Comparison of ENCODE assay signal across 13 mouse cellular contexts in genomic region chr2:92747406-92747805, GRCm38 (mm10).
DNase-seq lines count a peak whose midpoint lies in the region; ATAC-seq and TF ChIP-seq lines count a peak whose summit lies in the region.
"Had no signal": no experiment of that assay in that cellular context is flagged by ENCODE, and none has a peak within 500 bp of the region (broad histone marks: within the 10 kb centered on the region; RNA-seq: fewer than 3 reads in every experiment).

No protein-coding gene starts in this region.

- WGBS in forebrain, embryonic 14.5 days = 77% methylated on average over 2 of the region's 2 CpGs

- H3K4me1 ChIP-seq in forebrain, embryonic 14.5 days (ENCODE audit: control insufficient read depth, insufficient read depth, low read length) = no peaks in the 10 kb centered on the region

- intact Hi-C loops in left cerebral cortex, adult 2 months (cut with DNase I) = no loop called here

- H3K4me2 ChIP-seq in forebrain, embryonic 14.5 days (ENCODE audit: low read length) = no peak overlapping the region
- H3K4me2 ChIP-seq: embryonic facial prominence, embryonic 12.5 days; midbrain, embryonic 12.5 days had no signal

- TF ChIP-seq CTCF in left cerebral cortex, adult 2 months (IDR thresholded peaks at IDR 0.05) = no peak

- no peak overlapping the region for H3K9ac ChIP-seq in forebrain, embryonic 14.5 days (ENCODE audit: low read length)
- H3K9ac ChIP-seq: embryonic facial prominence, embryonic 12.5 days; midbrain, embryonic 12.5 days had no signal

- no peaks in the 10 kb centered on the region for H3K9me3 ChIP-seq in forebrain, embryonic 14.5 days (replicated peaks; ENCODE audit: control insufficient read depth, low read length)
- H3K9me3 ChIP-seq: embryonic facial prominence, embryonic 12.5 days; midbrain, embryonic 12.5 days had no signal

- H3K4me3 ChIP-seq in left cerebral cortex, adult 2 months = no peak overlapping the region
- H3K4me3 ChIP-seq in forebrain, embryonic 14.5 days (ENCODE audit: low read depth, low read length) = no peak overlapping the region
- H3K4me3 ChIP-seq: embryonic facial prominence, embryonic 12.5 days; midbrain, embryonic 12.5 days had no signal

- H3K36me3 ChIP-seq in forebrain, embryonic 14.5 days (ENCODE audit: control insufficient read depth, insufficient read depth, low read length) = no peaks in the 10 kb centered on the region
- H3K36me3 ChIP-seq: embryonic facial prominence, embryonic 12.5 days; midbrain, embryonic 12.5 days had no signal

- DNase-seq in heart, adult 11 months = peak; percentile 95
- no peak for DNase-seq in heart, postnatal 4 days
- DNase-seq in adipocyte (ENCODE audit: low spot score) = peak; percentile 78
- peak; percentile 58 for DNase-seq in kidney, postnatal 10 days
- peak; percentile 53 for DNase-seq in lung, postnatal 10 days
- DNase-seq in left cerebral cortex, adult 2 months (ENCODE audit: extremely low spot score in 1 of 2, low spot score in 2 of 2) = no peak
- DNase-seq in forebrain, embryonic 14.5 days (ENCODE audit: low spot score) = no peak
- no peak for DNase-seq in right cerebral cortex, adult 18-20 months
- DNase-seq: adrenal gland, postnatal 10 days; cerebellum, postnatal 36 days had no signal

- ATAC-seq in forebrain, embryonic 14.5 days = no peak
- ATAC-seq: inflammation-experienced regulatory T-cells, adult 6 months had no signal

- H3K27ac ChIP-seq in left cerebral cortex, adult 2 months = no peak overlapping the region
- no peak overlapping the region for H3K27ac ChIP-seq in forebrain, embryonic 14.5 days (ENCODE audit: low read depth, low read length)
- H3K27ac ChIP-seq: embryonic facial prominence, embryonic 12.5 days; midbrain, embryonic 12.5 days had no signal

- no peaks in the 10 kb centered on the region for H3K27me3 ChIP-seq in forebrain, embryonic 14.5 days (replicated peaks; ENCODE audit: control insufficient read depth, insufficient read depth, low read length)
- H3K27me3 ChIP-seq: embryonic facial prominence, embryonic 12.5 days had no signal

Comparison
In these comparisons a context has a peak if more than half of its experiments do, and no peak if none do; other contexts are left out.
1. DNase-seq: peak in heart, adult 11 months (single experiment), adipocyte (single experiment), kidney, postnatal 10 days (single experiment) and lung, postnatal 10 days (single experiment); none in heart, postnatal 4 days (single experiment), left cerebral cortex, adult 2 months (0 of 2), forebrain, embryonic 14.5 days (single experiment) and right cerebral cortex, adult 18-20 months (single experiment).